Mouse (Mus musculus) CH12.LX (cell line): Measurements from ENCODE around the gene Ank.

Experiments
- CTCF ChIP-seq, 2 experiments: IDR thresholded peaks in 1 of 2; conservative IDR thresholded peaks in 1 of 2; 2 replicates each; pipeline ENCODE4 v1.5.1; 2011 to 2012; ENCODE audit warnings: low read depth in 2 of 2, low read length in 2 of 2, improper control_type of control experiment in 1 of 2, inconsistent platforms in 1 of 2, mild to moderate bottlenecking in 1 of 2, moderate library complexity in 1 of 2
- ELF1 ChIP-seq: IDR thresholded peaks from 2 replicates; pipeline ENCODE4 v1.6.1; 2014; ENCODE audit warnings: low read depth, mild to moderate bottlenecking, inconsistent platforms, low read length, improper control_type of control experiment
- JUND ChIP-seq: conservative IDR thresholded peaks from 2 replicates; pipeline ENCODE4 v1.6.1; 2011; ENCODE audit warnings: low read depth, low read length, improper control_type of control experiment
- MAFK ChIP-seq: IDR thresholded peaks from 2 replicates; pipeline ENCODE4 v1.6.1; 2011; ENCODE audit warnings: low read length, improper control_type of control experiment; ENCODE audit not compliant: insufficient replicate concordance
- NELFE ChIP-seq: IDR thresholded peaks from 2 replicates; pipeline ENCODE4 v1.6.1; 2011; ENCODE audit warnings: low read depth, low read length, improper control_type of control experiment
- POLR2A ChIP-seq: IDR thresholded peaks from 2 replicates; pipeline ENCODE4 v1.6.1; 2011; ENCODE audit warnings: low read depth, mild to moderate bottlenecking, improper control_type of control experiment, low read length
- RCOR1 ChIP-seq: conservative IDR thresholded peaks from 2 replicates; pipeline ENCODE4 v1.6.1; 2012; ENCODE audit warnings: low read depth, mild to moderate bottlenecking, inconsistent platforms, low read length, improper control_type of control experiment

DNA sequence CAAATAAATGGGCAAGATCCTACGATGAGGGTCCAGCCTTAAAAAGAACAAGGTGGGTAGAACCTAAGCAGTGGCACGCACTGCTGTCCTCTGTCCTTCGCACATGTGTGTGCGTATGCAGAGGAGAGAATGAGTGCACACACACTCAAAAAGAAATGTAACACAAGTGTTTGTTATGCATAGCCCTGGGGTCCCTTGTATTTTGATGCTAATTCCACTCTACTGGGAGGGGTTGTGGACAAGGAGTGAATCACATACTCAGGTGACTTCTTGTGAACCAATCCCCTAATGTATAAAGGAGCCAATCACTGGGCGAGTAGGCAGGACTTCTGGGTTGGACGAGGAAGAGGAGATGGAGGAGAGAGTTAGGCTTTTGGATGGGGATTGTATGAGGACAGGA lies 44.9 kb upstream of the Ank start:
- TF ChIP-seq RCOR1 (no peak), ELF1 (no peak), NELFE (no peak), POLR2A (no peak), JUND (no peak), MAFK (no peak), CTCF (conservative IDR thresholded peaks at IDR 0.05 in 1 of 2, IDR thresholded peaks at IDR 0.05 in 1 of 2; ENCODE audit: low read depth in 2 of 2, low read length in 2 of 2) (no peak)
